Mouse (Mus musculus): Measurements from ENCODE around the gene Iqca.
A peak's percentile ranks its signal among the peaks of the same experiment; 100 is the strongest.

DNA sequence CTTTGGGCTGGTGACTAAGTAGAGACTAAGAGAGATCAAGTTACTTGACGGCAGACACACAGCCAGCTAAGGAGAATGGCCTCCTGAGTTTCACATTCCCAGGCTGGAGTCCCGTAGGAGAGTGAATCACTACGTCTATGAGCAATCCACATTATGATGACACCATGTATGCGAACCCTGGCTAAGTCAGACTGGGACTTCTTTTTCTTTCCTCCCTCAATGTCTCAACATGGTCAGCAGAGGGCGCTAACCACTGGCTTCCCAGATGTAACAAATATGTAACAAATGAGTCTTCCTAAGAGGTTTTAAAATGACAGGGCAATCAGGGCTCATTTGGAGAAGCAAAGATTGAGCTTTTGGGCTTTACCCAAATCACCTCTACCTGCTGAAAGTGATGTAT, 101.9 kb downstream of the Iqca start:
- TF ChIP-seq CTCF (conservative IDR thresholded peaks at IDR 0.05; ENCODE audit: low read length) (peak; percentile 73), POU5F1 (IDR thresholded peaks at IDR 0.05; ENCODE audit: borderline replicate concordance, low read length) (no peak), NANOG (IDR thresholded peaks at IDR 0.05; ENCODE audit: borderline replicate concordance, low read length) (no peak)
